25 mouse cellular contexts compared by ENCODE assay signal in the genomic region with DNA sequence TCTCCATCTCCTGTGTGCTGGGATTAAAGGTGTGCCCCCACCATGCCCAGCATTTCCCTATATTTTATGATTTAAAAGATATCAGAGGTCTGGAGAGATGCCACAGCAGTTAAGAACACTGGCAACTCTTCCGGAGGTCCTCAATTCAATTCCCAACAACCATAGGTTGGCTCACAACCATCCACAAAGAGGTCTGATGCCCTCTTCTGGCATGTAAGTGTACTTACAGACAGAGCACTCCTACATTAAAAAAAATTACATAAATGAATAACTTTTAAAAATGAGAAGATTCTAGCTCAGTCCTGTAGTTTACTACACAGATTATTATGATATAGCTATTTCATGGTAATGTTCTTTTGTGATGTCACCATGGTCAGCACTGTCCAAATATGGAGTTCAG. TPM values are rescaled to one million over a fixed set of nuclear protein-coding genes. Genes with fewer than 3 reads are reported as not detected.
DNase-seq lines count a peak whose midpoint lies in the region; ATAC-seq and TF ChIP-seq lines count a peak whose summit lies in the region.
"Had no signal": no experiment of that assay in that cellular context is flagged by ENCODE, and none has a peak within 500 bp of the region (broad histone marks: within the 10 kb centered on the region; RNA-seq: fewer than 3 reads in every experiment).

No protein-coding gene starts in this region.

- intact Hi-C loops in gastrocnemius, adult 2 months (cut with DNase I): no loop called here
- intact Hi-C loops in gastrocnemius, postnatal 14 days (cut with DNase I; ENCODE audit: low total_unique reads): no loop called here

- H3K36me3 ChIP-seq in liver, adult 2 months (ENCODE audit: control insufficient read depth, insufficient read depth, low read length): no peaks in the 10 kb centered on the region
- no peaks in the 10 kb centered on the region for H3K36me3 ChIP-seq in MEL (ENCODE audit: control insufficient read depth in 1 of 2, insufficient read depth in 2 of 2, low read length in 2 of 2)
- H3K36me3 ChIP-seq: heart, embryonic 12.5 days; limb, embryonic 10.5 days; liver, embryonic 13.5 days; neural tube, embryonic 15.5 days had no signal

- TF ChIP-seq POLR2A in liver, adult 2 months (IDR thresholded peaks at IDR 0.05; ENCODE audit: extremely low read depth, insufficient read depth, low read length): no peak
- TF ChIP-seq POLR2A in MEL (IDR thresholded peaks at IDR 0.05; ENCODE audit: control insufficient read depth in 1 of 2, insufficient read depth in 1 of 2, low read depth in 1 of 2, low read length in 2 of 2, poor library complexity in 1 of 2): no peak

- no peaks in the 10 kb centered on the region for H3K4me1 ChIP-seq in liver, adult 2 months (ENCODE audit: control insufficient read depth, insufficient read depth, low read length)
- no peaks in the 10 kb centered on the region for H3K4me1 ChIP-seq in MEL (ENCODE audit: control insufficient read depth in 1 of 2, insufficient read depth in 2 of 2, low read length in 2 of 2)
- H3K4me1 ChIP-seq: forebrain, embryonic 13.5 days; heart, embryonic 12.5 days; liver, embryonic 13.5 days; megakaryocyte, embryonic 14.5 days; neural tube, embryonic 15.5 days had no signal

- DNase-seq in gastrocnemius, adult 2 months: no peak
- DNase-seq in gastrocnemius, postnatal 14 days: no peak
- peak; percentile 2 for DNase-seq in liver, adult 2 months (ENCODE audit: extremely low read depth, low read depth, low spot score)
- DNase-seq in liver: no peak
- DNase-seq in MEL (ENCODE audit: low read depth, low spot score): peak; percentile 33
- peak; percentile 3 for DNase-seq in induced T-regulatory cell, adult 2 months (ENCODE audit: low read depth)
- DNase-seq in cerebellum, postnatal 10 days: no peak
- DNase-seq: B cell, adult 2 months; cerebellum, adult 2 months; heart, postnatal 14 days; kidney, adult 18-20 months; kidney, postnatal 10 days; liver, embryonic 13.5 days; lung, postnatal 10 days; thymus, adult 18-20 months; thymus, postnatal 4 days had no signal

- TF ChIP-seq EP300 in MEL (IDR thresholded peaks at IDR 0.05; ENCODE audit: low read depth in 1 of 2, low read length in 2 of 2): no peak

- no peaks in the 10 kb centered on the region for H3K9me3 ChIP-seq in MEL (replicated peaks; ENCODE audit: insufficient read depth, low read length)
- H3K9me3 ChIP-seq: forebrain, embryonic 13.5 days; heart, embryonic 12.5 days; limb, embryonic 10.5 days; liver, embryonic 13.5 days; megakaryocyte, embryonic 14.5 days; neural tube, embryonic 15.5 days had no signal

- H3K27ac ChIP-seq in gastrocnemius, adult 2 months: no peak overlapping the region
- H3K27ac ChIP-seq in liver, adult 2 months (replicated peaks; ENCODE audit: insufficient read depth, low read depth, low read length): no peak overlapping the region
- no peak overlapping the region for H3K27ac ChIP-seq in MEL (ENCODE audit: control insufficient read depth, low read depth, low read length)
- H3K27ac ChIP-seq: forebrain, embryonic 13.5 days; limb, embryonic 10.5 days; liver, embryonic 13.5 days; neural tube, embryonic 15.5 days had no signal

- H3K9ac ChIP-seq in liver, adult 2 months (ENCODE audit: low read depth, low read length): no peak overlapping the region
- H3K9ac ChIP-seq in MEL (ENCODE audit: control insufficient read depth, low read depth, low read length, poor library complexity, severe bottlenecking): no peak overlapping the region
- H3K9ac ChIP-seq: forebrain, embryonic 13.5 days; heart, embryonic 12.5 days; liver, embryonic 13.5 days; neural tube, embryonic 15.5 days had no signal

- WGBS in liver, adult 2 months: 76% methylated on average over 1 of the region's 1 CpGs

- TF ChIP-seq CTCF in gastrocnemius, adult 2 months (IDR thresholded peaks at IDR 0.05): peak; percentile 36; the same call in 1 of the 2 replicates
- no peak for TF ChIP-seq CTCF in liver, adult 2 months (IDR thresholded peaks at IDR 0.05; ENCODE audit: low read depth, low read length)
- peak; percentile 37 to 69 (median 42) for TF ChIP-seq CTCF in MEL (IDR thresholded peaks at IDR 0.05 in 2 of 3, conservative IDR thresholded peaks at IDR 0.05 in 1 of 3; ENCODE audit: control insufficient read depth in 1 of 3, insufficient read depth in 1 of 3, low read depth in 2 of 3, low read length in 3 of 3, poor library complexity in 1 of 3, severe bottlenecking in 1 of 3)

- no peaks in the 10 kb centered on the region for H3K79me2 ChIP-seq in liver, adult 2 months (ENCODE audit: control insufficient read depth, insufficient read depth, low read length)
- no peaks in the 10 kb centered on the region for H3K79me2 ChIP-seq in MEL (ENCODE audit: control insufficient read depth, insufficient read depth, low read length, poor library complexity)

- H3K27me3 ChIP-seq in liver, adult 2 months (ENCODE audit: control insufficient read depth, insufficient read depth, low read length): no peaks in the 10 kb centered on the region
- H3K27me3 ChIP-seq in MEL (ENCODE audit: control insufficient read depth in 1 of 2, insufficient read depth in 2 of 2, low read length in 2 of 2): peaks cover 2% of the 10 kb centered on the region in 2 experiments; a peak in 2 of 4 replicates
- H3K27me3 ChIP-seq: forebrain, embryonic 13.5 days; heart, embryonic 12.5 days; megakaryocyte, embryonic 14.5 days had no signal

- no peak overlapping the region for H3K4me3 ChIP-seq in gastrocnemius, adult 2 months
- no peak overlapping the region for H3K4me3 ChIP-seq in liver, adult 2 months (ENCODE audit: insufficient read depth, low read depth, low read length)
- no peak overlapping the region for H3K4me3 ChIP-seq in MEL (ENCODE audit: control insufficient read depth in 1 of 2, insufficient read depth in 1 of 2, low read depth in 2 of 2, low read length in 2 of 2)
- H3K4me3 ChIP-seq: erythroblast, embryonic 14.5 days; forebrain, embryonic 13.5 days; heart, embryonic 12.5 days; limb, embryonic 10.5 days; liver, embryonic 13.5 days; megakaryocyte, embryonic 14.5 days; neural tube, embryonic 15.5 days had no signal

- peak; percentile 72 for TF ChIP-seq RAD21 in MEL (IDR thresholded peaks at IDR 0.05; ENCODE audit: low read depth, low read length)

- ATAC-seq in frontal cortex, adult (ENCODE audit: low TSS enrichment): no peak
- ATAC-seq: forebrain, embryonic 13.5 days; hindbrain, embryonic 16.5 days; midbrain, embryonic 16.5 days had no signal

TF ChIP-seq in MEL, 35 proteins besides CTCF, POLR2A, EP300 and RAD21:
- peak; percentile 64; the same call in 1 of the 2 replicates for TF ChIP-seq ZNF384 (IDR thresholded peaks at IDR 0.05; ENCODE audit: low read depth, low read length)
- TF ChIP-seq ELF1 (IDR thresholded peaks at IDR 0.05; ENCODE audit: low read depth, low read length): no peak
- TF ChIP-seq NRF1 (IDR thresholded peaks at IDR 0.05; ENCODE audit: insufficient read depth, low read depth, low read length, poor library complexity, severe bottlenecking): no peak
- TF ChIP-seq MAZ (IDR thresholded peaks at IDR 0.05; ENCODE audit: low read depth, low read length): no peak
- TF ChIP-seq CHD2 (IDR thresholded peaks at IDR 0.05; ENCODE audit: low read length): no peak
- peak; percentile 57 for TF ChIP-seq ZC3H11A (IDR thresholded peaks at IDR 0.05; ENCODE audit: low read depth, low read length)
- TF ChIP-seq SMC3 (IDR thresholded peaks at IDR 0.05; ENCODE audit: low read depth, low read length): peak; percentile 70

RNA-seq across cellular contexts. Expression of gene Frg1, which starts 20.6 kb away (rescaled TPM):
- 10 to 100 TPM; 17.0 to 21.7 TPM for total RNA-seq in gastrocnemius, adult 2 months (2021)
- total RNA-seq in gastrocnemius, postnatal 14 days (2021): 10 to 100 TPM; 23.8 to 24.9 TPM
- total RNA-seq in liver, adult 2 months (2014; rRNA removed): 8.2 and 12.3 TPM in 2 replicates
- polyA plus RNA-seq in liver, adult 2 months (2012; rRNA removed): 3.5 and 4.1 TPM in 2 replicates
- total RNA-seq in MEL (2012; rRNA removed): 37.0 and 38.9 TPM in 2 replicates
- polyA plus RNA-seq in MEL (2012; ENCODE audit: insufficient read depth in 1 of 2, insufficient read length in 2 of 2, low read depth in 1 of 2, low replicate concordance in 2 of 2, missing spikeins in 1 of 2): 10 to 100 TPM in 1 of 2 experiments, not detected in 1; 58.0 TPM

Comparison
In these comparisons a context has a peak if more than half of its experiments do, and no peak if none do; other contexts are left out.
1. DNase-seq: peak in liver, adult 2 months (single experiment), MEL (single experiment) and induced T-regulatory cell, adult 2 months (single experiment); none in gastrocnemius, adult 2 months (single experiment), gastrocnemius, postnatal 14 days (single experiment), liver (single experiment) and cerebellum, postnatal 10 days (0 of 2).